Mouse (Mus musculus) cerebellum, adult 9-11 months (tissue): ENCODE data around the gene Pla2g4a.

Source experiments
- DNase-seq: peaks from one replicate; pipeline ENCODE4 v3.0.0; 2022

Gene Pla2g4a

DNA sequence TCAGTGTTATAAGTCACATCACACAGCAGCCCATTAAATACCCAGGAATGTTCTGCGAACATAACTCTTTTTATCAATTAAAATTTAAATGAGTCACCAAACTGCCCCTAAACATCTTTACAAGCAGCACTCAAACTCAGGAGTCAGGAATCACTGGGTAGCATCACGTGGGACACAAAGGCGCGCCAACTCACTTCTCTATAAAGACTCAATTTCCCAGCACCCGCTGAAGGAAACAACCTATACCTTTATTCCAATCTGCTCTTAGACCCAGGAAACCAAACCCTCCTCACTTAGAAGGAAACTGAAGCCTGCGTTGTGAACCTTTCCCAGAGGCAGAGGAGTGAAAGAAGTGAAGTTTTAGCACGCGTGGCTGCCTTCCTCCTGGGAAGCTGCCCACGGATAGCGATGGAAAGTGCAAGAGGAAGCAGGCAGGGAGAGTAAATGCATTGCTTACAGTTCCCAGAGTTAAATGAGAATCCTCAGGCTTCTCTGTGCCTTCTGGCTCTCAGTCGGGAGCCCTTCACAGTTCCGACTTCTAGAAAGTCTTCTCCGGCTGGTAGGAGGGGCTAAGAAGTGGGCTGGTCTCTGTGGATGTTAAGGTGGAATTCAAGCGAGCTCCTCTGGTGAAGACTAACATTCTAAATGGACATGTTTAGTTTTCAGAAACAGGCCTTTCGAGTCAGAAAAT, at the start of gene Pla2g4a:
Gene Pla2g4a, minus strand, starts transcription at position 557 of the 691 bp plus-strand sequence.
- DNase-seq, result no peak

DNA sequence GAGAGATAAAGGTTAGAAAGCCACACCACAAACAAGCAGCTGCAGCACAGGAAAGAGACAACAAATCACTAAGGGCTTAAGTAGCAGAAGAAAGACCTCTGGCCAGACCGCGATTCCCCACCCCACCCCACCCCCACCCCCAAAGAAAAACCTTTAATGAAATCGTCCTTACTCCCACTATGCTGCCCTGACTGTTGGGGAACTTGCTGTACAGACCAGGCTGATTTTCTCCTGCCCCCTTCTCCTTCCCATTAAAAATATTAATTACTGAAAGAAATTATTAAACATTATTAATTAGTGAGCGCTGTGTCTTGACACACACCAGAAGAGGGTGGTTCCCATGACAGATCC, 49.5 kb upstream of the Pla2g4a start:
- no peak for DNase-seq

DNA sequence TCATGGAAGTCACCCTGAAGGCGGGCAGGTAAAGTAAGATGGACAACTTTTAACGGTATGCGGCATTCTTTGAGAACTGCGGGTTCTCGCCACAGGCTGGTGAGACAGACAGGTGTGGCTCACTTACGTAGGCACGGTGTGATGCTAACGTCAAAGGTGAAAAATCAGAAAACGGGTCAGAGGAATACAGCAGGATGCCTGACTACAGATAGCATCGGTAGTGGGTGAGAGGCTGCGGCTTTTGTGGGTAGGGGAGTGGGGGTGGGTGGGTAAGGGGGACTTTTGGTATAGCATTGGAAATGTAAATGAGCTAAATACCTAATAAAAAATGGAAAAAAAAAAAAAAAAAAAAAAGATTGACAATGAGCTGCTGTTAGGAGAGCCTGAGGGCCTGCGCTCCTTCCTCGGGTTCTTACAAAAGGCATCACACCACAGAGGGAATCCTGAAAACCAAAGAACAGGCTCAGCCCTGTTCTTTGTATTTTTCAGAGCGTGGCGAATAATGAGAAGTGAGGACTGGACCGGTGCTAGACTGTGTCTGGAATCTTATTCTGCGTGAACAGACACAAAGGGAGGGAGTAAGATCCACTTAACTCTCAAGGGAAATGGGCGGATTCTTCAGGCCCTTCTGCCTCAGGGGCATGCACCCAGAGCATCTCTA, 49.0 kb upstream of the Pla2g4a start:
- no peak for DNase-seq

DNA sequence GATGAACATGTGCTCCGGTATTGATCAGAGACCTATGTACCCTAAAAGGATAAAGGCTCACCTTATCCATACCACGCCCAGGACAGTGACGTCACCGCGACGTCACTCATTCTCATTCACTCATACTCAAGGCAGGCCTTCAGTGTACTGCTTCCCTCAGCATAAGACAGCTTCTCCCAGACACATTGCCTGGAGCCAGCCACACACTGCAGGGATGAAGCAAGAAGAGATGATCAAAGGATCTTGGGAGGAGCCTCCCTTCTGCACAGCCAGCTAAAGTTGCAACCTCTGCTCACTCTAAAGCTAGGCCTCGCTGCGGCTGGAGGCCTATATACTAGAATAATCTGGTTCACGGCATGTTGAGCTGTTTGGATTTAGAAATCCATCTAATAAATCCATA, 48.0 kb upstream of the Pla2g4a start:
- DNase-seq, result no peak

DNA sequence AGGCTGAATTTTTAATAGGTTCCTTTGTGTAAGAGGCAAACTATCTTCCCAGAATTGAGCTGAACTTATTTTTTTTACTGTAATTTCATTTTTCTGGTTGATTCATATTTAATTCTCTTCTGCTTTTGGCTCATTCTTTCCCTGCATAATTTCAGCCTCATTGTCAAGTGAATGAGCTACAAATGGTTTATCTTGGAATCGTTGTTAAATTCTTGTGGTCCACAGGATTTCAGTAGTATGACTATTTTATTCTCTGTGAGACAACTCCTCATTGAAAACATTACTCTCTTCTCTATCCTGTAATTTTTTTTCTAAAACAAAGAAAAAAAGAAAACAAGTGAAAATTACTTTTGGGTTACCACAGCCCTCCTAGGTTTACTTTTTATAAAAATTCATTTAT, 14.5 kb upstream of the Pla2g4a start:
- DNase-seq, result no peak

DNA sequence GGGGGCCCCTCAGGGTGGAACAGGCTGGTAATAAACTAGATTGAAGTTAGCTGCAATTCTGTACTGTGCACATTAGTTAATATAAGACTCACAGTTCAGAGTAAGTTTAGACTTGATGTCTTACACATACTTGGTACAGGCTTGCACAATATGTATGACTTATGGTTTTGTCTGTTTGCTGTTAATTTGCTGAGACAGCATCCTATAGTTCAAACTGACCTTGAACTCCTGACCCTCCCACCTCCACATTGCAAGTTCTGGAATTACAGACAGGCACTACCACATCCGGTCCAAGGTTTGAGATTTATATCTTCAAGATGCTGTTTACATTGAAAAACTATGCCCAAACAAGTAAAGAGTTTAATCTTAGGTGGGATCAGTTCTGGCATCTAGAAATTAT, 4.7 kb upstream of the Pla2g4a start:
- no peak for DNase-seq

DNA sequence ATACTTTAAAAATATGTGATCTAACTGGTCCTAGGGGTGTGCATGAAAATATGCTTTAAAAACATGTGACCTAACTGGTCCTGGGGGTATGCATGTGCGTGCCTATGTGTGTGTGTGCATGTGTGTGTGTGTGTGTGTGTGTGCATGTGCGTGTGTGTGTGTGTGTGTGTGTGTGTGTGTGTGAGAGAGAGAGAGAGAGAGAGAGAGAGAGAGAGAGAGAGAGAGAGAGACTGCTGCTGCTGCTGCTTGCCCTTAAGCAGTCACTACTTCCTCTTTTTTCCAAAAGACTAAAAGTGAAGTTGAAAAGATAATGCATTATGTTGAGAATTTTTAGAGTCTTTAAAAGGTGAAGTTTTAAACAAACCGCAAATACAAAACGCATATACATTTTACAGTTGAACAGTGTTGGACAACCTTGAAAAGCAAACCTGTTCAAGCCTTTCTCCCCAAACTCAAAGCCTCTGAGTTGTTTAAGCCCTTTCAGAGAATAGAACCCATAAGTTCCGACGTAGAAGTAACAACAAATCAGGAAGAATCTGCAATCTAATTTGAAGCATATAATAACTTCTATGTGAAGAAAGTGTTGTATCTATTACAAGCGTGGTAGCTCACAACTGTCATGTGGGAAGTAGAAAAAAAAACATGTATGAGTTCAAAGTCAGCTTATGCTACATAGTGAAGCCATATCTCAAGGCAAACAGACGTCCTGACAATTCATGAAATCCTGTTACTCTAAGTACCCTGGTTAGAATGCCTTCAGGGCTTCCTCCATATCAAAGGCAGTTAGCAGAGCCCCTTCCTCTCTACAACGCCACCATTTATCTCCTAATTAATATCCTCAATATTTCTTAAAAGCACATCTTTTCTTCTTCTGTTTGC, 574 bp upstream of the Pla2g4a start:
- no peak for DNase-seq

DNA sequence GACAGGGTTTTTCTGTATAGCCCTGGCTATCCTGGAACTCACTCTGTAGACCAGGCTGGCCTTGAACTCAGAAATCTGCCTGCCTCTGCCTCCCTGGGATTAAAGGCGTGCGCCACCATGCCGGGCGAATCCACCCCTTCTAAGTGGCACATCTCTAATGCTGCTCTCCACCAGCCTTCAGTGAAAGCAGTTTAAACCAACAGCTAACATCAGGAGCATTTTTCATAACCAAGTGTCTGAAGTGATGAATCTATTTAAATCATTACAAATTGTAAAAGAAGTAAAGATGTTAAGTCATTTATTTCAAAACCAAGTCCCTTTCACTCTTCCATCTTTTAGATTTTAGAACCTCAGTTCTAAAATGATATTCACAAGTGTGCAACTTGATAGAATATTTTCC, 839 bp downstream of the Pla2g4a start:
- DNase-seq, result no peak

DNA sequence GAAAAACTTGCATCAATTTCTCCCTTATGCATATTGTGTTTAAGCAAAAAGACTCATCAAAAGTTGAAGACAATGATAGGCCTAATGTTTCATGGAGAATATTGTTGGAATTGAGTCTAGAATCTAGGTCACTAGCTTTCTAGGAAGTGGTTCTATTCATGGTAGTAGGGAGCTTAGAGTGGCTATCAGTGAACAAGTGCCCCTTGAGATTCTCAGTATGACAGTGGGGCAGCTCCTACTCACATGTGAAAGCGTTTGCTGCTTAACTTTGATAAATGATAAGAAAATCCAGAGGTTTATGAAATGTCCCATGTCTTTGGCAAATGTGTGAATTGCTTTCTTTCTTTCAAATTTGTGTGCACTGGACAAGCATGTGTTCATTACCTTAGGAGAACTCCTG, 2.0 kb downstream of the Pla2g4a start:
- DNase-seq, result no peak

DNA sequence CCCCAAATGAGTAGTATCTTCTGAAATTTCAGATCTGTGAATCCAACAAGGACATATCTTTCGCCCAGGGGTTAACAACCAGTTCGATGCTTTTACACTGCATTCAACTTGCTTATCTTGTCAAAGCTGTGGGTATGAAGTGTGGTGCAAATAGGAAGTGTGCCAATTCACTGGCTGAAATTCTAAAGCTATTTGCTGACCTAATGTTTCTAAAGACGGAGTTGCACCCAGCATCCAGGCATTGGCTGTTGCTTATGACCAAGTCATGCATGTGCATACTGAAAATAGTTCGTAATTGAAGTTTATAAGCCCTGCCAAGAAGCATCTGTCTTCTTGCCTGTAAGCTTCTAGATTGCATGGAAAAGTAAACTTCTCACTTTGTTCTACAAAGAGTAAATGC, 5.6 kb downstream of the Pla2g4a start:
- DNase-seq, result no peak

DNA sequence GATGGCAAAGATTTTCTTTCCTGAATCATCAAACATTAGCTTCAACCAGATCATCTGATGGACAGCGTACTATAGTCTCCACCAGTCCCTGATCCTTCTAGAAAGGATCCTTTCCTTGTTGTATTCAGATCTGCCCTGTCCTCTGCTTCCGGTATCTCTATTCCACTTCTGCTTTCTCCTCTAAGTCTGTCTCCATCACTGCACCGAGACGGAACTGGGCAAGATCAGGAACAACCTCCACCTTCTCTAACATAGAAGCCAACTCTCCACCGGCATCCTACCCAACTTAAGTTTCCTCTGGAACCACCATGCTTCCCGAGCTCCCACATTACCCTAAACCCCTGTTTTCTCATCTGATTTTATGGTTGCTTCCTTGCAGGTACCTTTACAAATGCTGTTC, 7.1 kb downstream of the Pla2g4a start:
- no peak for DNase-seq

DNA sequence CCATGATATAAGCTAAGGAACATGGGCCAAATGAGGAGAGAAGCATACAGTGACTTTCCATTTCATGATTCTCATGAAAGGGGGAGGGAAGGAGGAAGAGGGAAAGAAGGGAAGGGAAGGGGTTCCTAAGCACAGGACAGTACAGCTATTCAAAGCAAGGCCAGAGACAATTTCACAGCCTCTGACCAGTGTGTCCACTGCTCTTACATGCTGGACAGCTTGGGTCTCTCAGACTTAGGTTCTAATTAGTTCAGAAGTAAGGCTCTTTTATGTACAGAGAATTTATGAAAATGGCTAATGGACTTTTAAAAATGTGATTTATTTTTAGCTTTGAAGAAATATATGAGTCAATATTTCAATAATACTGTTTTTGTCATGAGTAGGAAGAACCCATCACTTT, 9.0 kb downstream of the Pla2g4a start:
- DNase-seq, result no peak

DNA sequence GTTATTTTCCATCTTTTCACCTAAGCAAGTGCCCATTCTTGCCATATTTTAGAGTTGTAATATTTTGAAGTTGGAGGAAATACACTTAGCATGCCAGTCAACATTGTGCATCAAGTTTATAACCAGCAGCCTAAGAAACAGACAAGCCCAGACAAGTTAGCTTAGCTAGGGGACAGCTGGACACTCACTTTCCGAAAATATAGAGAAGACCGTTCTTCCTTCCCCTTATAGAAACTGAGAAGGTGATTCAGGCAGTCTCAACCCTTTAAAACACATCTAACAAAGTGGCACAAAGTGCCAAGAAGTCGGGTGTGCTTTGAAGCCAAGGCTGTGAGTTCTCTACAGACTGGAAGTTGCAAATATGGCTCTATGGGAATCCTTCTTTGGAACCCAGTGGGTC, 10.4 kb downstream of the Pla2g4a start:
- DNase-seq, result no peak

DNA sequence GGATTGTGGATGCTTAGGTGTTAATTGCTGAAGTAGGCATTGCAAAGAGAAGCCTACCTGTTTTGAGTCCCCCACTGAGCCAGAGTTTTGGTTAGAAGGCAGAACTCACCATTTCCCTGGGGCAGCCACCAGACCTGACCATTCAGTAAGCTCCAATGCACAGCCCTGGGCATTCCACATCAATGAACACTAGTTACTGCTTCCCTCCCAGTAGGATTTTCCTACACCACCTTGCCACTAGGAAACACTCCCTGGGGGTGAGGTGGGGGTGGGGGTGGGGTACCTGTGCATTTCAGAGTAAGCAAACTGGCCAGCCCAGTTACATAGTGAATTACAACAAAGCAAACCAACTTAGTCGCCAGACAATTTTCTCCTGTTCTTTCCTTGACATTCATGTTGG, 10.8 kb downstream of the Pla2g4a start:
- no peak for DNase-seq

DNA sequence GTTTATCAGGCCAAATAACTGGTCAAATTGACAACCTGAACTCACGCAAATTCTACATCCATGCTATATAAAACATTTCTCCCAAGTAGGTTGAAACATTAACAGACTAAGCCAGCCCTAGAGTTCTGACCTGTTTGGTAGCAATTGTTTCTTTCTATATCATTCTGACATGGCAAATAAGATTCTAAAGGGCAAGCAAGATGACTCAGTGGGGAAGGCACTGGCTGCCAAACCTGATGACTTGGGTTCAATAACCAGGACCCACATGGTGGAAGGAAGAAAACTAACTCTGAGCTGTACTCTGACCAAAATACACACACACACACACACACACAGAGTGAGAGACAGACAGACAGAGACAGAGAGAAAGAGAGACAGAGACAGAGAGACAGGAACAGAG, 11.8 kb downstream of the Pla2g4a start:
- DNase-seq, result no peak

DNA sequence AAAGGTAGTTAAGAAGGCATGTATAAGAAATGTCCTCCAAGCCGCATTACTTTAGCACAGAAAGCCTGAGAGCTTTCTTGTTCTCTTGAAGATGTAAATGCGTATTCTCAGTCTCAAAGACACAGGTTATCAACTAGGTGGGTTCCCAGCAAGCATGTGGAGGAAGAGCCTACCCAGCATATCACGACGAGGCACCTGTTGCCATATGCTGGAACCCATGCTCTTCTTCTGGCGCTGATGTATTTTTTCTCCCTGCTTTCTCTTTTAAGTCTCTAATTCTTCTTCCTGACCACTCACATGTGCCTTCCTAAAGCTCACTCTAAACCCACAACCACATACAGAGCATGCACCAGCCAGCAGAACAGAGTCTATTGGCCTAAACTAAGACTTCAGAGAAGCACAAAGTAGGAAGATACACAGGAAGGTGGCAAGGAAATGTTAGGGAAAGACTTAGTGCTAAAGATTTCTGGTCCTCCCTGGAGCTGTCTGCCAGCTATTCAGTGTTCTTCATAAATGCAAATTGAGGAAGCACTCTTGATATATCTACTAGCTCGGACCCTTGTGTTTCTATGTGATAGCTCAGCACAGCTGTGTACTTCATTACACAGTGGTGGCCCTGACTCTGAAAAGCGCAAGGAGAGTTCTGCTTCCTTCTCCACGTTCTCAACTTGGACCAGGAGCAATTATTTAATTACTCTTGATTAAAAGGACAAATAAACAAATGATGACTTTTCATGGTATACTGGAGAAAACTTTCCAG, 12.8 kb downstream of the Pla2g4a start:
- DNase-seq, result no peak

DNA sequence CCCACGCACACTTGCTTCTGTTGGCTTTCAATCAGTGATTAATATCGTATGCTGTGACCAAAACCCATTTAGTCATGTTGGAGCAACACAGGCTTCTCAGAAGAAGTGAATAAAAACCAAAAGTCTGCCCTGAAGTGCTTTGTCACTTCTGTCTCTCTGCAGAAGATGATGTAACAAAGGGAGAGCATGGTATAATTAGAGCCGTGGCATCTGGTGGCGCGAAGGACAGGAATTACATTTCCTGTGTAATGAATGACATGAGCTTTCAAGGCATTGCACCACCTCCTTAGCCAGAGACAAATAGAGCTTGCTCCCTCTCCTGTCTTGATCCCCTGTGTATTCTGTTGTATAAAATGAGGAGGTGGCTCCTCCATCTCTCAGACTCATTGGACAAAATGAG, 14.1 kb downstream of the Pla2g4a start:
- no peak for DNase-seq

DNA sequence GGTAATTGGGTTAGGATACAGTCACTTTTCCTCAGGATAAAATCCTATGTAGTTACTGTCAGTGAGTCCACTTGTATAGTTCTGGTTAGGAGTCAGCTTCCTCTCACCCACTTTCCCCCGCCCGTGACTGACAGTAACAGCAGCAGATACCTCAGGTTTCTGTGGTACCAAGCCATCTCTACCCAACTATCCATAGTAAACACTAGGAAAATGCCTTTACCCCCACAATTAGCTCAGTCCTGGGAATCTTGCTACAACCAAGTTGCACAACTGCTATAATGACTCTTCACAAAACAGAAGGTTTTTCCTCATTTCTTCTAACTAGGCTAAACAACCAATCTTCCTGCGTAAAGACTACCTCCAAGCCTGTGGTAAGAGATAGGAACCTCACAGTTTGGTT, 14.7 kb downstream of the Pla2g4a start:
- DNase-seq, result no peak

DNA sequence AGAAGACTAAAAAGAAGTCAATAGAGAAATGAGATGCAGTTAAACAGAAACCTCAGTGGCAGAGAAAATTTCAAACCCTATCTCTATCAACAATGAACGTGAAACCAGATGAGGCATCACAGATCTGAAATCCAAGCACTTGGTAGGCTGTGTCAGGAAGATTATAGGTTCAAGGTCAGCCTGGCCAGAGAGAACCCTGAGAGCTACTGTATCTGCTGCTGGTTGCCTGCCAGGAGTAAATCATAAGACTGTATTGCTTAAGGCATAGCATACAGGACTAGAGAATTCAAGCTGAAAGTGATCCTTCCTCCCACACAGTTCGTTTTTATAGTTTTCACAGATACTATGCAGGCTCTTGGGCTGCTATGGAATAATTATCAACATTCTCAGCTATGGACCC, 17.5 kb downstream of the Pla2g4a start:
- DNase-seq, result no peak

DNA sequence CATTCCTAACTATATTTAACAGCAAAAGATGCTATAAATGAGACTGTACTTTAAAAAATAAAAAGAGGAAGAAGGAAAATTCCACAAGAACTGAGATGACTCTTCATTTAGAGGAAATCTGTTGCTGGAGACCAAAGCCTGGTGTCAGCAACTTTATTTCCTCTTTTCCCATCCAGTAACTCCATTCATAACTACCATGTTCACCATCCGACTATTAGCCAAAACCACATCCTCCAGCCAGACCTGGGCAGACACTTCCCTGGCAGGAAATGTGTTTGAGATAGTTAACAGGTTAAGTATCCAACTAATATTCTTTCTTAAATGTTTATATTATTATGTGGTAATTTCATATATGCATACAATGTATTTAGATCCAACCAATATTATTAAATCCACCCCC, 20.8 kb downstream of the Pla2g4a start:
- no peak for DNase-seq

DNA sequence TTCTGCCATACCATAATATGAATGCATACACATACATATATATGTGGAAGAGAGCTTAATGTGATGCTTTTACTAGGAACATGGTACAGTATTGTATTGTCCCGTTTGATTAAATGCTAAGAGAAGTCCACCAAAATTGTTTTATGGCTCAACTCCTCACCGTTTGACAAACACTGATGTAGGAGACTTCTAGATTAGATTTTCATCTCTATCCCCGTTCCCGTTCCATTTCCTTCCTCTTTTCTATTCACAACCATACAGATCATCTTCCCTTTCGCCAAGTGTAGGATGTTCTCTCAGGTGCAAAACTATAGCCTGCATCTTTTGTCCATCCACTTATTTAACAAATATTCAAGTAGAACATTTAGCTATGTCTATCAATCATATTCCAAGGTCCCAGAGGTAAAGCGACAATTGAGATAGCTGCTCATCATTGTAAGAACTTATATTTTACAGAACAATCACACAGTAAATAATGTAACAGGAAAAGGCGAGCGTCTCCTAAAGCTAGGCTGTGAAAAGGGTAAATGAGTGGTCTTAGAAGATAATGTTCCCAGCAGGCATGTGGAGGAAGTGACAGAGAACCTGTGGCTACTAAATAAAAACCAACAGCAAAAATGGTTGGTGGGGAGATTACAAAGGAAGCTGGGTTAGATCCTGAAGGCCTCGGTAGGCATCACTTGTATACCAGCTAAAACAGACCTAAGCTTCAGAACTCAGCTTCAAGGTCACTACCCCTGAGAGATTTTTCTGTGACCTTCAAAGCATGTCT, 21.6 kb downstream of the Pla2g4a start:
- no peak for DNase-seq

DNA sequence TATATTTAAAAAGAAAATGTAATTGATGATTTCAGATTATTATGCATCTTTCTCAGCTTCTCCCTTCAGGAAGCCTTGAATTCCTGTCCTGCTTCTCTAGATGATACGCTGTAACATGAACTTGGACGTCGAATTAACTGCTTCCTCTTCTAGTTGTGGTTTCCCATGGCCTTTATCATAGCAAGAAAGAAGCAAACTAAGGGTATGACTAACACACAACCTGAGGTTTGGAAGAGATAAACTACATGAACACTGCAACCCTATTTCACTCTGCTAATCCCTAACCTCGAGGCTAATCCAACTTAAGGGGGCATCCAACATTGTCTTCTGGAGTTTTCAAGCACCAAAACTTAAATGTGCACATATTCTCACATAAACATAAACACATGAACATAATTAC, 23.3 kb downstream of the Pla2g4a start:
- DNase-seq, result no peak

DNA sequence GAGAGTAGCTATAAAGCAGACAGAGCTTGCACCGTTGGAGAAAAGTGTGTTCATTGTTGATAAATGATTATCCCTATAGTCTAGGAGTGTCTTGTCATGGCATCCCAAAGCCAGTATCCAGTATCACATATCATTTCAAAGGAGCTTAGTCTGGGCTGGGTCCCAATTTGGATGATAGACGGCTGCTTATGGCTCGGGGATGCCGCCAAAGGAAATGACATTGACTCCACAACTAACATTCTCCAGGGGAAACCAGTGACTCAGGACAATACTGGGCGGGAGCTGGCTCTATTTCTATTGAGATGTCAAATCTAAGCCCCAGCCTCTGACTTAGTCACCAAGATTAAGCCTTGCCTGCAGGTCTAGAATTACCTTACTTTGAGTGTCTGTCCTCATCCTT, 31.9 kb downstream of the Pla2g4a start:
- DNase-seq, result no peak
